Mouse (Mus musculus) T-helper 1 cell (primary cell): Measurements from ENCODE around the gene Osbpl10.

Source experiments
- in situ Hi-C: fragments of 300-600 bp; cut with MboI, MseI; formaldehyde crosslinking; loops from one replicate; pipeline ENCODE4 v1.15.1; 2025; ENCODE audit warnings: high pct_unique_total_duplicates

Gene Osbpl10

DNA sequence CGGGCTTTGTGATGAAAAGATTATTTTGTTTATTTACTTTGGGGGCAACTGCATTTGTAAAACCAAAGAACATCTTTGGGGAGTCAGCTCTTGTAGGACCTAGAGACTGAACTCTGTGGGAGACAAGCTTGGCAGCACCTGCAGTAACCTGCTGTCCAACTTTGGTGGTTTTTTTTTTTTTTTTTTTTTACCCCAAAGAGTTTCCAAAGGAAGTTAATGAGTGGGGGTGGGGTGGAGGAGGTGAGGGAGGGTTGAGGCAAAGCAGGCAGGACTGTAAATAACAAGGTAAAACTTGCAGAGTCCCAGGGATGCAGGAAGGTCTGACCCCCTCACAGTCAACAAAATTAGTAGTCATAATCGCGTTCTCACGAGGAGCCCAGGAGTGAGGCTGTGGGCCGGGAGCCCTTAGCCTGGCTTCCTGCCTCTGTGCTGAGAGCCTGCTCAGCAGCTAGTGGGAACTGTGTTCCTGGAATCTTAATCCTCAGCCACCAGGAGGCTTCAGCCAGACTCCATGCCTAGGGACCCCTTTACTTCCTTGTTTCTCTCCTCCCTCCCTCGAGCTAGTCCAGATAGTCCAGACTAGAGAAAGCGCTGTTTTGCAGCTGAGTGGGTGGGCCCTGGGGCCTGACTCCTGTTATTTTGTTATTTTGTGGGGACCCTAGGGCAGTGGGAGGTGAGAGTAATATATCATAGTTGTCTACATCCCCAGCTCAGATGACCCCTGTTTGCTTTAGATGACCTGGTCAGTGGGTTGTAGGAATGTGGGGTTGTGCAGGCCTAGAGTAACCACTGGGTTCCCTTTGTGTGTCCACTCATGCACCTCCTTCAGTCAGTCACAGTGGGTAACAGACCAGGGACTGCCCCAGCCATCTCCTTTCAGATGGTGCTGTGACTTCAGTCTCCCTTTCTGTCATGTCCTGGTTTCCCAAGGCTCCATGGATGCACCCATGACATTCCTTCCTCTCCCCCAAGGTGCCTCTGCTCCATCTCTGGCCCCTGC lies 236.5 kb downstream of the Osbpl10 start:
- in situ Hi-C loops = no loop called here

DNA sequence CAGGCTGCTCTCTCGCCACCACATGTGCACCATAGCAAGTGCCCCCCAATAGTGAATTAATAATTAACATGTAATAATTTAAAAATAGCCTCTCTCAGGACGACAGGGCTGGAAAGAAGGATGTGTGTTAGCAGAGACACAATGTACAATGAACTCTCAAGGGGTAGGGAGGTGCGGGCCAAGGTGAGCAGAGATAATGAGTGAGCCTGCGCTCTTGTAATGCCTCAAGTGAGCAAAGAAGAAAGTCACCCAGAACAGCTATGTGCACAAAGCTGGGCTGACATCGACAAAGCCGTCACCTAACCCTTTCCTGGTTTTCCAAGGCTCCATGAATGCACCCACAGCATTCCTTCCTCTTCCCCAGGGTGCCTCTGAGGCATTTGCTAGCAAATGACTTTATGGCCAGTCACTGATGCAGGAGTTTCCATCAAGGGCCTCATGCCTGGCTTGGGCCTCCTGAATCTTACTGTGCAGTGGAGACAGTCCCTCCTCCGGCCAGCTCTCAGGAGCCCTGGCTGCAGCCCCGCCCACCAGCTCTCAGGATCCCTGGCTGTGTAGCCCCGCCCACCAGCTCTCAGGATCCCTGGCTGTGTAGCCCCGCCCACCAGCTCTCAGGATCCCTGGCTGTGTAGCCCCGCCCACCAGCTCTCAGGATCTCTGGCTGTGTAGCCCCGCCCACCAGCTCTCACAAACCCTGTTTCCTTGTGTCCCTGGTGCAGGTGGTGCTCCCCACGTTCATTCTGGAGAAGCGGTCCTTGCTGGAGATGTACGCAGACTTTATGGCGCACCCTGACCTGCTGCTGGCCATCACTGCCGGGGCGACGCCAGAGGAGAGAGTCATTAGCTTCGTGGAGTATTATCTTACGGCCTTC lies 237.7 kb downstream of the Osbpl10 start:
- in situ Hi-C loops = no loop called here

DNA sequence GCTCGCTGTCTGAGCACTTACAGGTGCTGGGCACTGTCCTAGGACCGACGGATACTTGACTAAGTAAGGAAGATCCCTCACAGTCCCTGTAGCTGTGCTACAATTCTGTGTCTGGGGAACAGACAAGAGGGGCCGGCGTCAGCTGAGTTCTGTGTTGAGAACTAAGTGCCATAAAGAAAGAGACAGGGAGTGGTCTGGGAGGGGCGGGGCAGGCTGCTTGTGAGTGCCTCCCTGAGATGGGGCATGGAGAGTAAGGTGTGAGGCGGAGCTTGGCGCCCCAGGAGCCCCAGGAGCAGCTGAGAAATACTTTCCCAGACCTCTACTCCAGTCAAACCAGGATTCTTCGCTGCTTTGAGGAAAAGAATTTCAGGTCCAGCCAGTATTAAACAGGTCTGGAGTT lies 239.6 kb downstream of the Osbpl10 start:
- in situ Hi-C loops = no loop called here

DNA sequence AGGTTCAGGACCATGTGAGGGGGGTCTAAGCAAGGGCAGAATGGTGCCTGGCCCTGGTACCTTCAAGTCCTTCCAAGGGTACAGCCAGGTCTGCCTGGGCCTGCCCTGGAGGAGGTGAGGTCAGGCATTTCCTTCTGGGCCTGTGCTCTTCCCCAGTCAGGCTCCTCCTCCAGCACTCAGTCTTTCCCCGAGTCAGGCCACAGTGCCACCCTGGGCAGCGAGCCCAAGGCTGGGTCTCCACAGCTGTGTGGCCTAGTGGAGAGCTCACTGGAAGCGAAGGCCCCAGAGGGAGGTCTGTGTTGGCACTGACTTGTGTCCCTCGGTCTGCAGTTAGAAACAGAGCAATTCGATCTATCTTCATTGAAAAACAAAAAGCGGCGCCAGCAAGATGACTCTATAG lies 242.1 kb downstream of the Osbpl10 start:
- in situ Hi-C loops = no loop called here

DNA sequence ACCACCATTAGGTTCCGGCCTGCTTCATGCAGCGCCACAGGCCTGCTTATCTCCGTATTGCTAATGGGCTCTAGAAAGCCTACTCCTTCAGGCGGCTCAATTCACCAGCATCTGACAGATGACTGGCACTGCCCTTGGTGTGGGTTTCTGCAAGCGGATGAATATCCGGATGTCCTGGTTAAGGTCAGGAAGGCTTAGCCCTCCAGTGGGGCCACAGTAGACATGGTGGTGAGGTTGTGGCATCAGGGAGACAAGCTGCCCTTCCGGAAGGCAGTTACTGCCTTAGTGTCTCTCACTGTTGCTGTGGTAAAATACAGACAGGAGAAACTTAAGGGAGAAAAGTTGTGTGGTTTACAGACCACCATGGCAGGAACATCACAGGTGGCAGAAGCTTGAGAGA lies 242.9 kb downstream of the Osbpl10 start:
- in situ Hi-C loops = no loop called here

DNA sequence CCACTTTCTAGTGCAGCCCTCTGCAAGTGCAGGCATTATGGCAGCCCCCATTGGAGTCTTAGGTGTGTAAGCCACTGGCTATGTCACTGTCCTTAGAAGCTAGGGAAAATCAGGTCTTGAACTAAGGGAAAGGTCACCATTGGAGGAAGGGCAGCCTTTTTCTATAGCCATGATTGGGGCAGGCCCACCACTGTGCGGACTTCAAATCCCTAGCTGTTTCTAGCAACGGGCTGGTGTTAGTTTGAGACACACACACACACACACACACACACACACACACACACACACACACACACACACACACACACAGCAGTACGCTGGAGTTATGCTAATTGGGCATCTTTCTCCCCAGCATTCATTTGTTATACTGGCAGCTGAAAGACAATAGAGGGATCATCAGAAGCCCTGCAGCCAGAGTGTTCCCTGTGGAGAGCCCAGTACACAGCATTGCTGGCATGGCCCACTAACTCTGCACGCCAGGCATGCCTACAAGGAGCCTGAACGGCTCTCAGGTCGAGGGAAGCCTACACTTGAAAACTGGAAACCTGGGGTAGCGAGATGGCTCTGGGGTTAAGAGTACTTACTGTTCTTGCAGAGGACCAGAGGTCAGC lies 246.5 kb downstream of the Osbpl10 start:
- in situ Hi-C loops = no loop called here

DNA sequence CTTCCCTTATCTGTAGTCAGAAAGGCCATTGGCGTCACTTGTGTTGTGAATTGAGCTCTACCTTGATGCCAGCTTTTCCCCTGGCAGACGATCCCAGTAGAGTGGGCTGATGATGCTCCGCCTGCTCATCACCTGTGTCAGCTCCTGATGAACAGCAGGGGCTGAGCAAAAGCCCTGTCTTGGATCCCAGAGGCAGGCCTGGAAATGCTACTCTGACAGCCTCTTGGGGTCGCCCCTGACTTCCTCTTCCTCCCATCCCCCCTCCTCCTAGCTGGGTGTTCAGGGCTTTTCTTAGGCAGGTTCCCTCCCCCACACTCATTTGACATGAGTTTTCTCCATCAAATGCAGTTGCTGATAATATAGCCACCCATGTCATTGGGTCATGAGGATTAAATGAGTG lies 250.8 kb downstream of the Osbpl10 start:
- in situ Hi-C loops = no loop called here

DNA sequence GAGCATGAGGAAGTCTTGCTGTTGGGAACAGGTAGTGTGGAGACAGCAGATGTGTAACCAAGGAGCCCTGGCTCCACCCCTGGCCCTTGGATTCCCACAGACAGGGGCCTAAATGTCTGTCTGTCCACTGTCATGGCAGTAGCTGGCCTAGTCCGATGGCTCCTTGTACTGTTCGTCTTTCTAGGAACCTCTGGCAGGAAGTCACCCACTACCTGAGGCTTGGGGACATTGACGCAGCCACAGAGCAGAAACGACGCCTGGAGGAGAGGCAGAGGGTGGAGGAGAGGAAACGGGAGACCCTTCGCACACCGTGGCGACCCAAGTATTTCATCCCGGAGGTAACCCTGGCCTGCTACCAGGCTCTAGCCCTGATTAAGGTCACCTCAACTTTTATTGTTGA lies 251.3 kb downstream of the Osbpl10 start:
- in situ Hi-C loops = no loop called here

DNA sequence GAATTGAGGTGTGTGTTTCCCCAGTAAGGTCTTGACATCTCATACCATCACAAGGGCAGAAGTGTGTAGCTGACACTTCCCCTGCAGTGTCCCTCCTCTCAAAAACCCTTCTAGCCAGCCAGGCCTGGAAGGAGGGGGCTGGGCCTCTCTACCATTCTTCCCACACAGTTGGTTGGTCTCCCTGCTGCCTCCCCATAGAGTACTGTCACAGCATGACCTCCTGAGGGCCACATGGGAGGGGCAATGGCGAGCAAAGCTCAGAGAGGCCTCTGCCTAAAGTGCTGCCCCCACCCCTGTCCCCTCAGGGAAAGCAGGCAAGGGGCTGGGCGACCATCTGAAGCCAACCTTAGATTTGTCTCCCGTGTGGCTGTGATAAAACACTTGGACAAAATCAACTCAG lies 251.8 kb downstream of the Osbpl10 start:
- in situ Hi-C loops = no loop called here

DNA sequence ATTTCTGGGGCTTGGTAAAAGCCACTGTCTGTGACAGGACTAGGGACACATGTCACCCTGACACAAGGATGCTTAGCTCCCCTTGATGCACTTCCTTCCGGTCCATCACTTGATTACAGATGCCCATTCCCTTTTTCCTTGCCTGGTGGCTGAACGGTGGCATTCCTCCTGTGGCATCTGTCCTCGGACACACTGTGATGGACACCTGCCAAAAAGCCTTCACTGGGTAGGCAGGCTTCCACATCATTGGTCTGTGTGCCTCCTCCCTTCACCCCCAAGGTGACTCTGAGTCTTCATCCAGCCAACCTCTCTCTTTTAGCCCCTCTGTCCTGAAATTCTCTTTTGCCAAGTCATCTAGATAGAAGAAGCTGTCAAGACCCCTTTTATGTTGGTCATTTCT lies 253.1 kb downstream of the Osbpl10 start:
- in situ Hi-C loops = no loop called here

DNA sequence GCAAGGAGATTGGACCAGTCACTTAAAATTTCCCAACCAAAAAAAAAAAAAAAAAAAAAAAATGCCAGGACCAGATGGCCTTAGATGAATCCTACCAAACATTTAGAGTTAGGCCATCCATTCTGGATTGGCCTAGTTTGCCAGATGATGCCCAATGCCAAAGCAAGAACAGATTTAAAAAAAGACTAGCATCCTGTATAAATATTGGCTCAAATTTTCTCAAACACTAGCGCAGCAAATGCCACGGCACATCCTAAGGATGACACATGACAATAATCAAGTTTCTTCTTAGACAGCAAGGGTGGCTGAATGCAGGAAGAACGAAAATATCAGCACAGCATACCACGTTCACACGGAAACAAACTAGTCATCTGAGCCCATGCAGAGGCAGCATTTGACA lies 255.4 kb downstream of the Osbpl10 start:
- in situ Hi-C loops = no loop called here

DNA sequence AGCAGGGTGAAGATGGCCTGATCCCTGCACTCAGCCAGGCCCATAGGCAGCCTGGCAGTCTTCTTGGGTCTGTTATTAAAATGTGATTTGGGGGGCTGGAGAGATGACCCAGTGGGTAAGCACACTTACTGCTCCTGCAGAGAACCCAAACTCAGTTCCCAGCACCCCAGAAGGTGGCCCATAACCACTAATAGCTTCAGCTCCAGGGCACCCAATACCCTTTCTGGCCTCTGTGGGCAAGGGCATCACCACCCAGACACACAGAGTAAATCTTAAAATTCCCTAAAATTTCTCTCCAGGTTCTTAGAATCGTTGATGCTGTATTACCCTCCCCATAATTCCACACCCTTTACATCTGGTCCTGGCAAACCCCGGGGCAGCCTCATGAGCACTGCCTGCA lies 256.2 kb downstream of the Osbpl10 start:
- in situ Hi-C loops = no loop called here

DNA sequence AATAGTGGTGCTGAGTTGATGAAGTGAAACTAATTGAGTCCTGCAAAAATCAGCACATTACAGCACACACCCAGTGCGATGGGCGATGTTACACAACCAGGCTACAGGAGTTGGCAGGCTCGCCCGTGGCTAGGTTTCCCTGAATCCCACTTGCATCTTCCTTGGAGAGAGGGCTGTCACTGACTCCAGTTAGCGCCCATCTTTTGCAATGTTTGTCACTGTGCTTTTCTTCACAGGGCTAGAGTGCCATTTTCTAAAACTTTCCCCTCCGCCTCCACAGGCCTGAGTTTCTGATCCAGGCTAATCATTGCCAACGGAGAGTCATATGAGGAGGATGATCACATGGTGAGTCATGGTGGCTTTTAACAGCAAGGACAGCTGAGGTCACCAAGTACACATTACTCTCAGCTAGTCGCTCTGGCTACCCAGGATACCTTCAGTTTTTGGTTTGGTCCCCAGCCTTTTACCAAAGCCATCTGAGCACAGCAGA lies 258.0 kb downstream of the Osbpl10 start:
- in situ Hi-C loops = no loop called here

DNA sequence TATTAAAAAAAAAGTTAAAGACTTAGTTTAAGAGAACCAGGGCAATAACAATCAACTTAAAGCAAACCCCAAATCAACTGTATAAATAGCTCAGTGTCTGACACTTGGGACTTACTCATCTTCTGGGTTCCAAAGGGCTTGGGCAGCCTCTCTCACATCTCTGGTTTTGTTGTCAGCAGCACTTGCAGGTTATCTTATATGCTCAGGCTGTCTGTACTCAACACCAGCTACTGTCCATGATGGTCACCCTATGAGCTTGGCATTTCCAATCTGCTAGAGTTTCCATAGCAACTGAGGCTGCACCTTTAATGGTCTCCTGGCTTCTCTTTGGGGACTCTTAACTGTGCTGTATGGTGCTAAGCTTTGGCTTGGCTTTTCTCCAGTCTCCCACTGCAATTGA lies 259.6 kb downstream of the Osbpl10 start:
- in situ Hi-C loops = no loop called here

DNA sequence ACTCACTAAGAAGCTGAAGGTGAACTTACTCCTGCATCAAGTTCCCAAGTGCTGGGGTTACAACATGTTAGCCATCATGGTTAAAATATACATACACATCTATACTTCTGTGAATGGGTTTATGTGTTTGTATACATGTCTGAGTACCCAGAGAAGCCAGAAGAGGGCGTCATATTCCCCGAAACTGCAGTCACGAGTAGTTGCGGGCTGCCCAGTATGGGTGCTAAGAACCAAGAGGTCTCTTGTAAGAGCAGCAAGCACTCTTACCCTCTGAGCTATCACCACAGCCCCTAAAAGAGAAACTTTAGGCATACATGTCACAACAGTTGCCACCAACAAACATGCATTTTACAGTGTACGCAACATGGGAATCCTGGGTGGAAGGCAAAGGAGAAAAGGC lies 261.5 kb downstream of the Osbpl10 start:
- in situ Hi-C loops = no loop called here

DNA sequence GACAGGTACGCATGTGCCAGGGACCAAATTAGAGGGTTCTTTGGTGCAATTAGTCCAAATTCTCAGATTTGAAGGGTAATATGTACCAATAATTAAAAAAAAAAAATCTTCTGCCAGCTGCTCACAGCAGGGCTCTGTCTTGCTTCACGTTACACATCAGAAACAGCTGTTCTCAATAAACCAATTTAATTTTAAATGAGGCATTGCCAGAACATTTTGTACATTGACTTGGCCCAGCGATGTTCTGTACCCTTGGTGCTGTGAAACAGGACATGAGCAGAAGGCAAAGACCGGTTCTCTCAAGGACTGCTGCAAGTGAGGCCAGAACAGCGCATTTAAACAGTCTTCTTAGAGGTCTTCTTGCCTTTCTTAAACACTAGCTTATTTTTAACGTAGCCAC lies 265.3 kb downstream of the Osbpl10 start:
- in situ Hi-C loops = no loop called here

DNA sequence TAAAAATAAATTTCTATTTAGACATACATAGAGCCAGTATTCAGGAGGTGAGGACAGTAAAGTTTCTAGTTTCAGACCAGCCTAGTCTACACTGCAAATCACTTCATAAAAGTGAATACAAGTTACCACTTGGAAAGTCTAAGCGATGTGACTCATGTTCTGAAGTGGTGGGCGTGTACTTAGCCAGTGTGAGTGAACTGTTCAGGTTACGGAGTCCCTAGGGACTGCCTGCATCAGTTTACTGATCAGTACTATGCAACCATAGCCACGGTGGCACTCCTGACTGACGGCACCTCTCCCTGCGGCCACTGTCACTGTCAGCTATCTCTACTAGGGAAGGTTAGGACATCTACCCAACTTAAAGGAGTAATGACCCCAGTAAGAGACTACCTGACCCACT lies 266.7 kb downstream of the Osbpl10 start:
- in situ Hi-C loops = no loop called here

DNA sequence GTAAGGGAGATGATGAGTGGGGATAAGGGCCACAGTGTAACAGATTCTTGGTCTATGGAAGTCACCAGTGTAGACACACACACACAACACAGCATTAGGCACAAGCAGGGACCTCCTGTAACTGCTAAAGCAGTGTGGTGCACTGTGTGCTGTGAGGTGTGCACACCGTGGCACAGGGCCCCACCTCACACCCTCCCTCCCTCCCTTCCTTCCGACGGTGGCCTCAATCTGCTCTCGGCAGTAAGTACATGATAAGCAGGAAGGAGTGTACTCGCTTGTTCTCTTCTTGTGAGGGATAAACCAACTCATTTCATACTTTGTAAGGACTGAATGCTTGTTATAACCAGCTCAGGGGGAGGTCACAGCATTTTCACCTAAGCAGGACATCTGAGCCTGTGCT lies 270.8 kb downstream of the Osbpl10 start:
- in situ Hi-C loops = no loop called here

DNA sequence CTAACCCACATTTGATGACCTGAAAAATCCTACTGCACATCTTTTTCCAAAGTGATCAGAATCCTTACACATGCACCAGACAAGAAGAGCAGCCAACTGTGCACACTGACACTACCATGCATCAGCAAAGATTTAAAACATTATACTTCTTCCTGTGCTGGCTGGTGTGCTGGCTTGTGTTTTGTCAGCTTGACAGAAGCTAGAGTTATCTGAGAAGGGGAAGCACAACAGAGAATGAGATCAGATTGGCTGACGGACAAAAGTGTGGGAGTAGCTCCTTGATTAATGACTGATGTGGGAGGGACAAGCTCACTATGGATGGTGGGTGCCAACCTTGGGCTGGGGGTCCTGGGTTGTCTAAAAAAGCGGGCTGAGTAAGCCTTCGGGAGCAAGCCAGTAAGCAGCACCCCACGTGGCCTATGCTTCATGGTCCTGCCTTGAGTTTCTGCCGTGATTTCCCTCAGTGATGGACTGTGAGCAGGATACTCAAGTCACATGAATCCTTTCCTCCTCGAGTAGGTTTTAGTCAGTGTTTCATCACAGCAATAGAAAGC lies 279.4 kb downstream of the Osbpl10 start:
- in situ Hi-C loops = no loop called here

DNA sequence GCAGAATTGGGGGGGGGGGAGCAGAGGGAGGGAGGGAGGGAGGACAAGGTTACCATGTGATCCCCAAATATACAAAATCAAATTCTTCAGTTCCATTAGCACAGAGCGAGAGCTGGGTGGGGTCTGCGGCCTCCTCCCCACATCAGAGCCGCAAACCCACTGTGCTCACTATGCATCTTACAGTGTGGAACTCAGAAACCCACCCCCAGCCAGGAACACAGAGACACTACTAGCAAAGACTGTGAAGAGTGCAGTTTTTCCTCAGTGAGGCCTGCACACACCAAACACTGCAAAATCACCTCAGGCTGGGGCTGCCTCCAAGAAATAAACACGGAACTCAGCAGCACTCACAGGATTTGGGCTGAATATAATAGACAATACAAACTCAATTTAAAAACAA lies 281.5 kb downstream of the Osbpl10 start:
- in situ Hi-C loops = no loop called here

DNA sequence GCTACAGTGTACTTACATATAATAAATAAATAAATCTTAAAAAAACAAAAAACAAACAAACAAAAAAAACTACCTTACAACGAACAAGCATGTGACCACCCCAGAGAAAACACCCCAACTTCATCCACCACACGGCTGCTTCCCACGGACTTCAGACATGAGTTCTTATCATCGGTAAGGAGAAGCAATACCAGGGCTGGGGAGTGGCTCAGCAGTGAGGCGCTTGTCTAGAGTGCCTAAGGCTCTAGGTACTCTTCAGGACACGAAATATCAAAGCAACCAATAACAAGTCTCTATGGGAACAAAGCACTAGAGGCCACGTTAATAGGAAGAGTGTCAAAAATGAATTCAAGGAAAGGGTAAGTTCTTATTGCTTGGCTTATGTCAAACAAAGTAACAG lies 282.1 kb downstream of the Osbpl10 start:
- in situ Hi-C loops = no loop called here

DNA sequence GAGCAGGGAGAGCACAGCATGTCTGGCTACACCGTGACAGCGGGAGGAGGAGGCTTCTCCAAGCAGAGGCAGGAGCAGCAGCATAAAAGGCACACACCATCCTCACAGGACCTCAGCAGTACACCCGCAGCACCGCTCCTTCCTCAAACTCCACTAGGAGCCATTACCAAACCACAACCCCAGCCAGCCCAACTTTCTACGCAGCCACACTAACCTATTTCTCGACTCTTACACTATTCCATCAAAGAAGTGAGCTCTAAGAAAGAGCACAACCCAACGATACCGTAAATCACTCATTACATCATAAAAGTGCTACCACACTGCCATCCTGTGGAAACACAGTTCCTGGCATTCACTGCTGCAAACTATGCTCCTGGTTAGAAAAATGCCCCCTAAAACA lies 283.1 kb downstream of the Osbpl10 start:
- in situ Hi-C loops = no loop called here
